Mouse (Mus musculus) testis, adult 2 months (tissue): ENCODE results near the gene Slc5a3.

Experiments used
- CTCF ChIP-seq: fragments of 200-500 bp; IDR thresholded peaks from 2 replicates; pipeline ENCODE4 v1.5.1; 2012; ENCODE audit warnings: low read depth, mild to moderate bottlenecking, inconsistent platforms, low read length, moderate library complexity; ENCODE audit not compliant: control insufficient read depth, insufficient read depth, insufficient replicate concordance
- POLR2A ChIP-seq: fragments of 200-500 bp; IDR thresholded peaks from 2 replicates; pipeline ENCODE4 v1.6.1; 2012; ENCODE audit warnings: low read depth, mild to moderate bottlenecking, inconsistent platforms, low read length, moderate library complexity; ENCODE audit not compliant: control insufficient read depth

DNA sequence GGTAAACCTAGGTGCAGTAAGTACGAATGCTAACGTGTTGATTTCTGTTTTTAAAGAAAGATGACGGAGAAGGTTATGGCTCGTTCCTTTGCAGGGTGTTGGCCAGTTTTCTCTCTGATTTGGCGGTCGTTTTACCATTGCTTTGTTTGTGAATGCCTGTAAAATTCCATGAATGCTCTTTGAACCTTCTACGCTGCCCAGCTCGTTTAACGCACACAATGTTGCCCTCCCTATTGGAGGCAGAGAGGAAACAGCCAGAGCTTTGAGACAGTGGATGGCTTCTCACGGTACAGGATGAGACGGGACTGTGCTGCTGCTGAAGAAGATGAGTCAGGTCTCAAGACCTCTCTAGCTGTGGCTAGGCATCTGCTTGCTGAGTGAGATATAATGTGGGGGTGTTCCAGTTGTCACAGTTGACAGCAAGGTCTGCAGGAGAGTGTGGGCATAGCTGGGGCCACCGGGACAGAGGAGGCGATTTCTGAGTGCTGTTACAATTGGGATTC lies 60.9 kb downstream of the Slc5a3 start:
- no peak for TF ChIP-seq CTCF
- TF ChIP-seq POLR2A: no peak
